Mouse (Mus musculus) midbrain, embryonic 14.5 days (tissue): ENCODE data around the gene Tpm1. TPM values are rescaled to one million over a fixed set of nuclear protein-coding genes. Genes with fewer than 3 reads are reported as not detected.

Source experiments
- ATAC-seq: fragments of 200-750 bp; cut with Nextera tagmentation; 2 replicates; pipeline ENCODE4 v1.8.0; 2017; ENCODE audit warnings: moderate number of reproducible peaks, moderate library complexity; ENCODE audit not compliant: low FRiP score, low TSS enrichment
- DNase-seq: peaks from one replicate; pipeline ENCODE4 v3.0.0-alpha.2; 2015
- H3K27ac ChIP-seq: fragments of 300-500 bp; sonication (generic); replicated peaks from 2 replicates; pipeline ENCODE4 v1.5.1; 2014; ENCODE audit warnings: mild to moderate bottlenecking, low read depth, low read length, moderate library complexity
- H3K27me3 ChIP-seq: fragments of 300-500 bp; sonication (generic); 2 replicates; pipeline ENCODE4 v1.6.1; 2014; ENCODE audit warnings: low read length, control low read depth, mixed read lengths; ENCODE audit not compliant: control insufficient read depth, insufficient read depth
- H3K36me3 ChIP-seq: fragments of 300-500 bp; sonication (generic); 2 replicates; pipeline ENCODE4 v1.6.1; 2014; ENCODE audit warnings: low read length, control low read depth; ENCODE audit not compliant: control insufficient read depth, insufficient read depth
- H3K4me1 ChIP-seq: fragments of 300-500 bp; sonication (generic); 2 replicates; pipeline ENCODE4 v1.6.1; 2014; ENCODE audit warnings: mild to moderate bottlenecking, antibody characterized with exemption, low read length, control low read depth; ENCODE audit not compliant: control insufficient read depth, insufficient read depth
- H3K4me2 ChIP-seq: fragments of 300-500 bp; sonication (generic); 2 replicates; pipeline ENCODE4 v1.6.1; 2014; ENCODE audit warnings: mild to moderate bottlenecking, low read length, moderate library complexity
- H3K4me3 ChIP-seq: fragments of 300-500 bp; sonication (generic); replicated peaks from 2 replicates; pipeline ENCODE4 v1.5.1; 2014; ENCODE audit warnings: low read depth, low read length
- H3K9ac ChIP-seq: fragments of 300-500 bp; sonication (generic); replicated peaks from 2 replicates; pipeline ENCODE4 v1.6.1; 2014; ENCODE audit warnings: mild to moderate bottlenecking, low read length, moderate library complexity
- H3K9me3 ChIP-seq: fragments of 300-500 bp; sonication (generic); 2 replicates; pipeline ENCODE4 v1.6.1; 2016; ENCODE audit warnings: low read length, control low read depth, mixed read lengths; ENCODE audit not compliant: control insufficient read depth
- WGBS: fragments of 180-500 bp; shearing (Covaris S2); extraction: QIAGEN DNeasy Blood & Tissue Kit; methylation state at CpG from one replicate; pipeline ENCODE4 v1.1.7; 2014; 5-methylcytosine and 5-hydroxymethylcytosine counted together
- polyA plus RNA-seq: library from polyadenylated mRNA; unstranded; fragments of >200 nt; fragmentation: Nextera tagmentation; extraction: Ambion mirVana; gene quantifications from 2 replicates; pipeline ENCODE4 v1.2.1, GENCODE M21; 2014

Gene Tpm1
- polyA plus RNA-seq, 1 experiment from 2014 or later = 124 TPM

GRCm38 (mm10) chr9:67049836-67050235, 630 bp upstream of the Tpm1 start:
- Histone ChIP-seq H3K27me3 (peaks cover 43% of the 10 kb centered on the region), H3K4me2 (peak overlapping the region; percentile 92), H3K9ac (peak overlapping the region; percentile 54; the same call in 1 of the 2 replicates), H3K27ac (no peak overlapping the region), H3K36me3 (no peaks in the 10 kb centered on the region), H3K4me1 (peaks cover 24% of the 10 kb centered on the region), H3K4me3 (peak overlapping the region; percentile 44), H3K9me3 (no peaks in the 10 kb centered on the region)
- 18% methylated on average over 7 of the region's 7 CpGs for WGBS
- DNase-seq = peak; percentile 31
- ATAC-seq = no peak

- Histone ChIP-seq H3K9me3 (no peaks in the 10 kb centered on the region), H3K9ac (peak overlapping the region; percentile 54), H3K4me1 (peaks cover 24% of the 10 kb centered on the region), H3K4me3 (peak overlapping the region; percentile 44), H3K27me3 (peaks cover 43% of the 10 kb centered on the region), H3K36me3 (no peaks in the 10 kb centered on the region), H3K4me2 (peak overlapping the region; percentile 92), H3K27ac (no peak overlapping the region)
- no peak for ATAC-seq
- DNase-seq = no peak
- WGBS = under 1% methylated on average over 26 of the region's 26 CpGs
These were observed 622 bp downstream of the Tpm1 start for GRCm38 (mm10) chr9:67048483-67049085.

GRCm38 (mm10) chr9:67047606-67048482, 1.4 kb downstream of the Tpm1 start:
- Histone ChIP-seq H3K27ac (no peak overlapping the region), H3K4me1 (peaks cover 25% of the 10 kb centered on the region), H3K4me2 (peak overlapping the region; percentile 92), H3K36me3 (no peaks in the 10 kb centered on the region), H3K9ac (peak overlapping the region; percentile 54), H3K9me3 (no peaks in the 10 kb centered on the region), H3K4me3 (peak overlapping the region; percentile 44), H3K27me3 (peaks cover 43% of the 10 kb centered on the region)
- DNase-seq (peak; percentile 59), ATAC-seq (no peak)
- under 1% methylated on average over 50 of the region's 50 CpGs for WGBS

- DNase-seq = peak; percentile 50
- WGBS = 8% methylated on average over 15 of the region's 15 CpGs
- Histone ChIP-seq H3K9me3 (no peaks in the 10 kb centered on the region), H3K4me1 (peaks cover 33% of the 10 kb centered on the region), H3K9ac (peak overlapping the region; percentile 54; the same call in 1 of the 2 replicates), H3K4me2 (peak overlapping the region; percentile 92), H3K36me3 (no peaks in the 10 kb centered on the region), H3K27ac (no peak overlapping the region), H3K4me3 (peak overlapping the region; percentile 44), H3K27me3 (peaks cover 43% of the 10 kb centered on the region)
- no peak for ATAC-seq
These were observed 2.2 kb downstream of the Tpm1 start for GRCm38 (mm10) chr9:67046881-67047605.

GRCm38 (mm10) chr9:67045966-67046602, 3.1 kb downstream of the Tpm1 start:
- WGBS = 10% methylated on average over 5 of the region's 5 CpGs
- Histone ChIP-seq H3K27ac (no peak overlapping the region), H3K4me3 (no peak overlapping the region), H3K9me3 (no peaks in the 10 kb centered on the region), H3K9ac (no peak overlapping the region), H3K4me2 (no peak overlapping the region), H3K27me3 (peaks cover 43% of the 10 kb centered on the region), H3K36me3 (no peaks in the 10 kb centered on the region), H3K4me1 (peaks cover 43% of the 10 kb centered on the region)
- DNase-seq (no peak), ATAC-seq (no peak)

GRCm38 (mm10) chr9:67045306-67045675, 3.9 kb downstream of the Tpm1 start:
- no peaks in the 10 kb centered on the region for H3K36me3 ChIP-seq
- 38% methylated on average over 4 of the region's 4 CpGs for WGBS
- no peak for DNase-seq

GRCm38 (mm10) chr9:67044551-67045305, 4.5 kb downstream of the Tpm1 start:
- Histone ChIP-seq H3K4me1 (peaks cover 55% of the 10 kb centered on the region), H3K4me2 (no peak overlapping the region), H3K9me3 (no peaks in the 10 kb centered on the region), H3K9ac (no peak overlapping the region), H3K36me3 (no peaks in the 10 kb centered on the region), H3K27ac (no peak overlapping the region), H3K27me3 (peaks cover 36% of the 10 kb centered on the region), H3K4me3 (no peak overlapping the region)
- ATAC-seq = no peak
- 35% methylated on average over 9 of the region's 9 CpGs for WGBS
- DNase-seq = peak; percentile 92

More at GRCm38 (mm10) chr9:67045306-67045675, 3.9 kb downstream of the Tpm1 start:
- no peak for ATAC-seq
- peaks cover 50% of the 10 kb centered on the region for H3K4me1 ChIP-seq
- no peak overlapping the region for H3K27ac ChIP-seq
- H3K4me2 ChIP-seq = no peak overlapping the region
- no peak overlapping the region for H3K9ac ChIP-seq
- no peak overlapping the region for H3K4me3 ChIP-seq
- peaks cover 39% of the 10 kb centered on the region for H3K27me3 ChIP-seq
- no peaks in the 10 kb centered on the region for H3K9me3 ChIP-seq
